Mouse (Mus musculus): ENCODE measurements around the gene Slc13a1. TPM values are rescaled to one million over a fixed set of nuclear protein-coding genes. Genes with fewer than 3 reads are reported as not detected.
"Not testable (repeated sequence)": the region's sequence is repeated elsewhere in the genome, so short reads cannot be mapped to it uniquely, and the experiment has no call there.

Slc13a1 gene
- total RNA-seq (2017), result not detected in 2 replicates

GRCm38 (mm10) chr6:24167734-24168327 lies at the start of gene Slc13a1:
TSS of gene Slc13a1 (minus strand) at chr6:24168092.
- ATAC-seq (ENCODE audit: extremely low read depth, insufficient number of reproducible peaks, low FRiP score, poor library complexity, severe bottlenecking), result no peak

- no peak for ATAC-seq (ENCODE audit: extremely low read depth, insufficient number of reproducible peaks, low FRiP score, poor library complexity, severe bottlenecking)
Observed at GRCm38 (mm10) chr6:24207866-24208265, 40.0 kb upstream of the Slc13a1 start.

GRCm38 (mm10) chr6:24202226-24202625 lies 34.3 kb upstream of the Slc13a1 start:
- ATAC-seq (ENCODE audit: extremely low read depth, insufficient number of reproducible peaks, low FRiP score, poor library complexity, severe bottlenecking), result no peak

GRCm38 (mm10) chr6:24200644-24201484 lies 33.0 kb upstream of the Slc13a1 start:
- no peak for ATAC-seq (ENCODE audit: extremely low read depth, insufficient number of reproducible peaks, low FRiP score, poor library complexity, severe bottlenecking)

- ATAC-seq (ENCODE audit: extremely low read depth, insufficient number of reproducible peaks, low FRiP score, poor library complexity, severe bottlenecking), result not testable (repeated sequence)
Observed at GRCm38 (mm10) chr6:24197501-24198195, 29.8 kb upstream of the Slc13a1 start.

- not testable (repeated sequence) for ATAC-seq (ENCODE audit: extremely low read depth, insufficient number of reproducible peaks, low FRiP score, poor library complexity, severe bottlenecking)
Observed at GRCm38 (mm10) chr6:24196406-24196805, 28.5 kb upstream of the Slc13a1 start.

- ATAC-seq (ENCODE audit: extremely low read depth, insufficient number of reproducible peaks, low FRiP score, poor library complexity, severe bottlenecking), result no peak
Observed at GRCm38 (mm10) chr6:24183439-24183838, 15.5 kb upstream of the Slc13a1 start.

- no peak for ATAC-seq (ENCODE audit: extremely low read depth, insufficient number of reproducible peaks, low FRiP score, poor library complexity, severe bottlenecking)
Observed at GRCm38 (mm10) chr6:24175393-24175792, 7.5 kb upstream of the Slc13a1 start.

- ATAC-seq (ENCODE audit: extremely low read depth, insufficient number of reproducible peaks, low FRiP score, poor library complexity, severe bottlenecking), result no peak
Observed at GRCm38 (mm10) chr6:24173951-24174350, 6.1 kb upstream of the Slc13a1 start.

- no peak for ATAC-seq (ENCODE audit: extremely low read depth, insufficient number of reproducible peaks, low FRiP score, poor library complexity, severe bottlenecking)
Observed at GRCm38 (mm10) chr6:24172736-24173135, 4.8 kb upstream of the Slc13a1 start.

GRCm38 (mm10) chr6:24166772-24167171 lies 1.1 kb downstream of the Slc13a1 start:
- no peak for ATAC-seq (ENCODE audit: extremely low read depth, insufficient number of reproducible peaks, low FRiP score, poor library complexity, severe bottlenecking)

GRCm38 (mm10) chr6:24165249-24165648 lies 2.6 kb downstream of the Slc13a1 start:
- no peak for ATAC-seq (ENCODE audit: extremely low read depth, insufficient number of reproducible peaks, low FRiP score, poor library complexity, severe bottlenecking)

GRCm38 (mm10) chr6:24159795-24160194 lies 8.1 kb downstream of the Slc13a1 start:
- ATAC-seq (ENCODE audit: extremely low read depth, insufficient number of reproducible peaks, low FRiP score, poor library complexity, severe bottlenecking), result no peak

- ATAC-seq (ENCODE audit: extremely low read depth, insufficient number of reproducible peaks, low FRiP score, poor library complexity, severe bottlenecking), result no peak
Observed at GRCm38 (mm10) chr6:24154901-24155300, 13.0 kb downstream of the Slc13a1 start.

- ATAC-seq (ENCODE audit: extremely low read depth, insufficient number of reproducible peaks, low FRiP score, poor library complexity, severe bottlenecking), result no peak
Observed at GRCm38 (mm10) chr6:24132951-24133350, 34.9 kb downstream of the Slc13a1 start.

GRCm38 (mm10) chr6:24122632-24123031 lies 45.3 kb downstream of the Slc13a1 start:
- no peak for ATAC-seq (ENCODE audit: extremely low read depth, insufficient number of reproducible peaks, low FRiP score, poor library complexity, severe bottlenecking)

GRCm38 (mm10) chr6:24111614-24112013 lies 56.3 kb downstream of the Slc13a1 start:
- no peak for ATAC-seq (ENCODE audit: extremely low read depth, insufficient number of reproducible peaks, low FRiP score, poor library complexity, severe bottlenecking)

- no peak for ATAC-seq (ENCODE audit: extremely low read depth, insufficient number of reproducible peaks, low FRiP score, poor library complexity, severe bottlenecking)
Observed at GRCm38 (mm10) chr6:24108471-24108870, 59.4 kb downstream of the Slc13a1 start.

- ATAC-seq (ENCODE audit: extremely low read depth, insufficient number of reproducible peaks, low FRiP score, poor library complexity, severe bottlenecking), result no peak
Observed at GRCm38 (mm10) chr6:24106157-24106556, 61.7 kb downstream of the Slc13a1 start.

GRCm38 (mm10) chr6:24105681-24106080 lies 62.2 kb downstream of the Slc13a1 start:
- no peak for ATAC-seq (ENCODE audit: extremely low read depth, insufficient number of reproducible peaks, low FRiP score, poor library complexity, severe bottlenecking)

Measured in neutrophil, adult 5-6 weeks (primary cell).